Comparison of ENCODE assay signal across 26 mouse cellular contexts in genomic region chr11:77909376-77909775, GRCm38 (mm10). TPM values are rescaled to one million over a fixed set of nuclear protein-coding genes. Genes with fewer than 3 reads are reported as not detected.
A peak's percentile ranks its signal among the peaks of the same experiment; 100 is the strongest.
DNase-seq lines count a peak whose midpoint lies in the region; ATAC-seq and TF ChIP-seq lines count a peak whose summit lies in the region.
"Had no signal": no experiment of that assay in that cellular context is flagged by ENCODE, and none has a peak within 500 bp of the region (broad histone marks: within the 10 kb centered on the region; RNA-seq: fewer than 3 reads in every experiment).

No protein-coding gene starts in this region.

- WGBS in midbrain, embryonic 12.5 days: 42% methylated on average over 5 of the region's 5 CpGs
- 48% methylated on average over 5 of the region's 5 CpGs for WGBS in midbrain, embryonic 11.5 days
- WGBS in forebrain, embryonic 12.5 days: 38% methylated on average over 5 of the region's 5 CpGs
- 19% methylated on average over 5 of the region's 5 CpGs for WGBS in midbrain, embryonic 14.5 days
- 38% methylated on average over 5 of the region's 5 CpGs for WGBS in thymus, adult 2 months

- no peaks in the 10 kb centered on the region for H3K9me3 ChIP-seq in midbrain, embryonic 12.5 days
- no peaks in the 10 kb centered on the region for H3K9me3 ChIP-seq in midbrain, embryonic 11.5 days (ENCODE audit: control insufficient read depth, low read length)
- no peaks in the 10 kb centered on the region for H3K9me3 ChIP-seq in forebrain, embryonic 12.5 days
- H3K9me3 ChIP-seq in midbrain, embryonic 14.5 days (ENCODE audit: control insufficient read depth, low read length): no peaks in the 10 kb centered on the region
- H3K9me3 ChIP-seq: heart, embryonic 15.5 days; kidney, embryonic 15.5 days; limb, embryonic 13.5 days; liver, embryonic 12.5 days had no signal

- H3K4me2 ChIP-seq in midbrain, embryonic 12.5 days (replicated peaks): no peak overlapping the region
- no peak overlapping the region for H3K4me2 ChIP-seq in midbrain, embryonic 11.5 days
- no peak overlapping the region for H3K4me2 ChIP-seq in forebrain, embryonic 12.5 days
- H3K4me2 ChIP-seq in midbrain, embryonic 14.5 days (ENCODE audit: low read length): peak overlapping the region; percentile 10; the same call in 1 of the 2 replicates
- H3K4me2 ChIP-seq: heart, embryonic 15.5 days; kidney, embryonic 15.5 days; limb, embryonic 13.5 days; liver, embryonic 12.5 days had no signal

- H3K27ac ChIP-seq in midbrain, embryonic 12.5 days (replicated peaks): 0 out of 2 replicates have a peak overlapping the region, but pooled peaks have one; percentile 21
- H3K27ac ChIP-seq in midbrain, embryonic 11.5 days (ENCODE audit: low read depth, low read length): no peak overlapping the region
- H3K27ac ChIP-seq in forebrain, embryonic 12.5 days: 0 out of 2 replicates have a peak overlapping the region, but pooled peaks have one; percentile 31
- H3K27ac ChIP-seq in midbrain, embryonic 14.5 days (replicated peaks; ENCODE audit: low read depth, low read length): peak overlapping the region; percentile 82
- H3K27ac ChIP-seq in thymus, adult 2 months (ENCODE audit: control insufficient read depth, insufficient read depth, low read length): no peak overlapping the region
- H3K27ac ChIP-seq: heart, embryonic 15.5 days; kidney, embryonic 15.5 days; limb, embryonic 13.5 days; liver, embryonic 12.5 days; stomach, postnatal 0 days had no signal

- no peak for TF ChIP-seq POLR2A in thymus, adult 2 months (IDR thresholded peaks at IDR 0.05; ENCODE audit: control insufficient read depth, extremely low read depth, insufficient read depth, low read length, poor library complexity)

- TF ChIP-seq CTCF in thymus, adult 2 months (IDR thresholded peaks at IDR 0.05; ENCODE audit: borderline replicate concordance, control insufficient read depth, extremely low read depth, insufficient read depth, low read length, poor library complexity): no peak

- ATAC-seq in midbrain, embryonic 12.5 days (ENCODE audit: low FRiP score, low read depth): no peak
- no peak for ATAC-seq in midbrain, embryonic 11.5 days (ENCODE audit: low FRiP score)
- no peak for ATAC-seq in forebrain, embryonic 12.5 days (ENCODE audit: low FRiP score)
- ATAC-seq in midbrain, embryonic 14.5 days (ENCODE audit: low FRiP score, low TSS enrichment): no peak
- no peak for ATAC-seq in cerebellum, adult (ENCODE audit: insufficient number of reproducible peaks, low FRiP score, low TSS enrichment)
- ATAC-seq: activated CD4-positive, CD25-positive, alpha-beta regulatory T cell, adult 4 months; liver, embryonic 12.5 days had no signal

- H3K4me1 ChIP-seq in midbrain, embryonic 12.5 days: peaks cover 35% of the 10 kb centered on the region
- peaks cover 19% of the 10 kb centered on the region for H3K4me1 ChIP-seq in midbrain, embryonic 11.5 days (ENCODE audit: control insufficient read depth, insufficient read depth, low read length)
- H3K4me1 ChIP-seq in forebrain, embryonic 12.5 days: peaks cover 35% of the 10 kb centered on the region
- H3K4me1 ChIP-seq in midbrain, embryonic 14.5 days (ENCODE audit: control insufficient read depth, insufficient read depth, low read length): peaks cover 51% of the 10 kb centered on the region
- H3K4me1 ChIP-seq in thymus, adult 2 months (replicated peaks; ENCODE audit: control insufficient read depth, insufficient read depth, low read length): no peaks in the 10 kb centered on the region
- H3K4me1 ChIP-seq: heart, embryonic 15.5 days; liver, embryonic 12.5 days had no signal

- H3K4me3 ChIP-seq in midbrain, embryonic 12.5 days: no peak overlapping the region
- no peak overlapping the region for H3K4me3 ChIP-seq in midbrain, embryonic 11.5 days (ENCODE audit: low read depth, low read length)
- no peak overlapping the region for H3K4me3 ChIP-seq in forebrain, embryonic 12.5 days (replicated peaks)
- no peak overlapping the region for H3K4me3 ChIP-seq in midbrain, embryonic 14.5 days (replicated peaks; ENCODE audit: low read depth, low read length)
- H3K4me3 ChIP-seq in thymus, adult 2 months (ENCODE audit: control insufficient read depth, insufficient read depth, low read length): no peak overlapping the region
- H3K4me3 ChIP-seq: heart, embryonic 15.5 days; kidney, embryonic 15.5 days; limb, embryonic 13.5 days; liver, embryonic 12.5 days had no signal

- DNase-seq in midbrain, embryonic 11.5 days (ENCODE audit: low spot score, missing footprints): no peak
- peak; percentile 68 for DNase-seq in brain, adult 2 months (ENCODE audit: low read depth, low spot score)
- DNase-seq in midbrain, embryonic 14.5 days: peak; percentile 60
- DNase-seq in thymus, adult 2 months: no peak
- DNase-seq in adrenal gland, adult 18-20 months (ENCODE audit: low spot score in 2 of 2): no peak
- DNase-seq: adrenal gland, postnatal 25 days; cerebellum, adult 11-12 months; cerebellum, postnatal 14 days; heart, postnatal 36 days; kidney, adult 11 months; kidney, postnatal 36 days; layer of hippocampus, postnatal 36 days; lung, adult 18-20 months; lung, postnatal 10 days had no signal

- H3K27me3 ChIP-seq in midbrain, embryonic 12.5 days: peaks cover 23% of the 10 kb centered on the region
- H3K27me3 ChIP-seq in midbrain, embryonic 11.5 days (ENCODE audit: control insufficient read depth, insufficient read depth, low read length): peaks cover 7% of the 10 kb centered on the region; the same call in 1 of the 2 replicates
- H3K27me3 ChIP-seq in forebrain, embryonic 12.5 days: peaks cover 31% of the 10 kb centered on the region
- H3K27me3 ChIP-seq in midbrain, embryonic 14.5 days (ENCODE audit: control insufficient read depth, insufficient read depth, low read length): no peaks in the 10 kb centered on the region
- peaks cover 4% of the 10 kb centered on the region; the same call in 1 of the 2 replicates for H3K27me3 ChIP-seq in thymus, adult 2 months (ENCODE audit: control insufficient read depth, insufficient read depth, low read length)

- H3K9ac ChIP-seq in midbrain, embryonic 12.5 days (replicated peaks): no peak overlapping the region
- no peak overlapping the region for H3K9ac ChIP-seq in midbrain, embryonic 11.5 days (ENCODE audit: low read length)
- H3K9ac ChIP-seq in forebrain, embryonic 12.5 days: no peak overlapping the region
- H3K9ac ChIP-seq in midbrain, embryonic 14.5 days (replicated peaks; ENCODE audit: low read length): no peak overlapping the region
- H3K9ac ChIP-seq: heart, embryonic 15.5 days; kidney, embryonic 15.5 days; limb, embryonic 13.5 days; liver, embryonic 12.5 days had no signal

- H3K36me3 ChIP-seq in midbrain, embryonic 12.5 days: no peaks in the 10 kb centered on the region
- H3K36me3 ChIP-seq in midbrain, embryonic 11.5 days (ENCODE audit: control insufficient read depth, insufficient read depth, low read length): no peaks in the 10 kb centered on the region
- no peaks in the 10 kb centered on the region for H3K36me3 ChIP-seq in forebrain, embryonic 12.5 days (replicated peaks)
- H3K36me3 ChIP-seq in midbrain, embryonic 14.5 days (ENCODE audit: control insufficient read depth, insufficient read depth, low read length): no peaks in the 10 kb centered on the region
- H3K36me3 ChIP-seq in thymus, adult 2 months (ENCODE audit: control insufficient read depth, insufficient read depth, low read length): no peaks in the 10 kb centered on the region
- H3K36me3 ChIP-seq: heart, embryonic 15.5 days; kidney, embryonic 15.5 days; limb, embryonic 13.5 days; liver, embryonic 12.5 days had no signal

RNA-seq across cellular contexts. Expression of gene Pipox, which starts 15.5 kb away (rescaled TPM):
- polyA plus RNA-seq in midbrain, embryonic 12.5 days (2016; fragmentation: Nextera tagmentation; extraction: Ambion mirVana): 12.0 and 14.4 TPM in 2 replicates
- polyA plus RNA-seq in midbrain, embryonic 11.5 days (2014; fragmentation: Nextera tagmentation; extraction: Ambion mirVana): 12.1 and 12.6 TPM in 2 replicates
- 14.5 and 16.5 TPM in 2 replicates for polyA plus RNA-seq in forebrain, embryonic 12.5 days (2016; fragmentation: Nextera tagmentation; extraction: Ambion mirVana)
- polyA plus RNA-seq in midbrain, embryonic 14.5 days (2014; fragmentation: Nextera tagmentation; extraction: Ambion mirVana): 4.0 and 4.2 TPM in 2 replicates
- 5.1 and 6.5 TPM in 2 replicates for polyA plus RNA-seq in thymus, adult 2 months (2012; rRNA removed)
- 1 to 10 TPM in 1 of 2 experiments, under 1 TPM in 1; 0.26 to 2.4 TPM for total RNA-seq in adrenal gland, adult 18-20 months (2021)
- total RNA-seq: gastrocnemius, adult 8-10 months; MEL had no signal
- polyA plus RNA-seq: C2C12 had no signal

RNA-seq across cellular contexts. Expression of gene Sez6, which starts 21.2 kb away (rescaled TPM):
- polyA plus RNA-seq in midbrain, embryonic 12.5 days (2016; fragmentation: Nextera tagmentation; extraction: Ambion mirVana): 39.5 and 40.3 TPM in 2 replicates
- polyA plus RNA-seq in midbrain, embryonic 11.5 days (2014; fragmentation: Nextera tagmentation; extraction: Ambion mirVana): 7.2 and 8.6 TPM in 2 replicates
- polyA plus RNA-seq in forebrain, embryonic 12.5 days (2016; fragmentation: Nextera tagmentation; extraction: Ambion mirVana): 54.0 and 62.2 TPM in 2 replicates
- 121 and 124 TPM in 2 replicates for polyA plus RNA-seq in midbrain, embryonic 14.5 days (2014; fragmentation: Nextera tagmentation; extraction: Ambion mirVana)
- 1.1 TPM in 2 replicates for polyA plus RNA-seq in thymus, adult 2 months (2012; rRNA removed)
- 1 to 10 TPM; 2.1 to 2.4 TPM for total RNA-seq in adrenal gland, adult 18-20 months (2021)
- polyA plus RNA-seq: C2C12 had no signal

Comparison
In these comparisons a context has a peak if more than half of its experiments do, and no peak if none do; other contexts are left out.
1. H3K27ac ChIP-seq: peak in midbrain, embryonic 12.5 days (single experiment), forebrain, embryonic 12.5 days (single experiment) and midbrain, embryonic 14.5 days (single experiment); none in midbrain, embryonic 11.5 days (single experiment) and thymus, adult 2 months (single experiment).
2. DNase-seq: peak in brain, adult 2 months (single experiment) and midbrain, embryonic 14.5 days (single experiment); none in midbrain, embryonic 11.5 days (single experiment), thymus, adult 2 months (single experiment) and adrenal gland, adult 18-20 months (0 of 2).